Mouse (Mus musculus): ENCODE results near the gene Ifnar2.
"Not testable (repeated sequence)": the region's sequence is repeated elsewhere in the genome, so short reads cannot be mapped to it uniquely, and the experiment has no call there.

The Ifnar2 gene

GRCm38 (mm10) chr16:91427461-91427860 lies 54.9 kb downstream of the Ifnar2 start:
- no peak for DNase-seq (ENCODE audit: low read depth, low spot score)

GRCm38 (mm10) chr16:91428259-91428865 lies 55.8 kb downstream of the Ifnar2 start:
- no peak for DNase-seq (ENCODE audit: low read depth, low spot score)

- DNase-seq (ENCODE audit: low read depth, low spot score), result peak; percentile 49
These were observed 60.2 kb downstream of the Ifnar2 start for GRCm38 (mm10) chr16:91432720-91433328.

GRCm38 (mm10) chr16:91433329-91433933 lies 60.8 kb downstream of the Ifnar2 start:
- DNase-seq (ENCODE audit: low read depth, low spot score), result no peak

DNA sequence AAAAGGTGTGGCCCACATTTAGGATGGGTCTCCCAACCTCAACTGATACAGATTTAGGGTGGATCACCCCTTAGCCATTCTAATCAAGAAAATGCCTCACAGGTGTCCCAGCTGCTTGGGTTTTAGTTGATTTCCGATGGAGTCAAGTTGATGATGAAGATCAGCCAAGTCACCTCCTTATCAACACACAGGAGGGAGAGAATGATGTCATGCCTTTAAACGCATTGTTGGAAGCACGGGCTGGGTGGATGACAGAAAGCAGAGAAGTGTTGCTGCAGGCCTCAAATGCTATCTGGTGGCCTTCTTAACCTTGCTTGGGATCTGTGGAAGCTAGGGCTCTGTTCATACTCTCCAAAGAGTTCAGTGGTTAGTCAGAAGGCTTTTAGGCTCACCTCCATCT lies 61.5 kb downstream of the Ifnar2 start:
- DNase-seq (ENCODE audit: low read depth, low spot score), result no peak

GRCm38 (mm10) chr16:91438081-91438480 lies 65.5 kb downstream of the Ifnar2 start:
- no peak for DNase-seq (ENCODE audit: low read depth, low spot score)

DNA sequence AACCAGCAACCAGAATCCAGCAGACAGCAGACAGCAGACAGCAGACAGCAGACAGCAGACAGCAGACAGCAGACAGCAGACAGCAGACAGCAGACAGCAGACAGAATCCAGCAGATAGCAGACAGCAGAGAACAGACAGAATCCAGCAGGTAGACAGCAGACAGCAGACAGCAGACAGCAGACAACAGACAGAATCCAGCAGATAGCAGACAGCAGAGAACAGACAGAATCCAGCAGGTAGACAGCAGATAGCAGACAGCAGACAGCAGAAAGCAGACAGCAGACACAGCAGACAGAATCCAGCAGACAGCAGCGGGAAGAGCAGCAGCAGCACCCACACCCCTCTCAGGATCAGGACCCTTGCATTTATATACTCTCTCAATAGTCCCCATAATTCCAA lies 66.0 kb downstream of the Ifnar2 start:
- DNase-seq (ENCODE audit: low read depth, low spot score), result not testable (repeated sequence)

GRCm38 (mm10) chr16:91441366-91441765 lies 68.8 kb downstream of the Ifnar2 start:
- DNase-seq (ENCODE audit: low read depth, low spot score), result no peak

GRCm38 (mm10) chr16:91441811-91442240 lies 69.2 kb downstream of the Ifnar2 start:
- no peak for DNase-seq (ENCODE audit: low read depth, low spot score)

DNA sequence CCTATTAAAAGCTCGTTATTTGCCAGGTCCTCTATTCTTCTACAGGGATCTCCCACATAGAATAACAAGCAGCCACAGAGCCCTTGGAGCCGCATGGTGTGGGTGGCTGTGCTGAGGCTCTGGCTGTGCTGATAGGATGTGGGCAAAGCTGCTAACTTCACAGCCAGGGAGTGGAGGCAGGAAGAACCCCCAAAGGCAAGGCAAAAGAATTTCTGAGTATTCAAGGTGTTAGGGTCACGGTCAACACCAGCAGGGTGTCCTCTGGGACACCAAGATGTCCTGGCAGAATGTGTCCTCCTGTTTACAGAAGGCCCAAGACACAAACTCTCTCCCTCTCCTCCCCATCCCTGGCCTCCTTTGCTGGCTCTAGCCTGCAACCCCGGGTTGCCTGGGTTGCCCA lies 69.9 kb downstream of the Ifnar2 start:
- no peak for DNase-seq (ENCODE audit: low read depth, low spot score)

DNA sequence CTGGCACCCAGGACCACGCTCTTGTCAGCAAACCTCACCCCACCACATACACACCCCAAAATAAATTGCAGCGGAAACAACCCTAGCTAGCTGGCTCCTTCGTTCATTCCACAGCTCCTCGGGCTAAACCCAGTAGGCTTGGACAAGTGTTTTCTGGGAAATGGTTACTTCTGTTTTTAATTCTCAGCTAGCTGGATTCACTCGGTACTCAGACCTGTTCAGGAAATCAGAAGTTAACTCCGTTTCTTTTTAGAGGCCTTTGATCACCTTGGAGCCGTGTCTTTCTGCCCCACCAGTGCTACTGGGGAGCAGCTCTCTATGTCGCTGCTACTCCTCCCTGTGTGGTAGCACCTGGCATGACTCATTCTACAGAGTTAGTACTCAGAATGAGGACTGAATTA lies 70.6 kb downstream of the Ifnar2 start:
- DNase-seq (ENCODE audit: low read depth, low spot score), result no peak

- no peak for DNase-seq (ENCODE audit: low read depth, low spot score)
These were observed 72.3 kb downstream of the Ifnar2 start for GRCm38 (mm10) chr16:91444847-91445246.

GRCm38 (mm10) chr16:91445566-91445965 lies 73.0 kb downstream of the Ifnar2 start:
- no peak for DNase-seq (ENCODE audit: low read depth, low spot score)

DNA sequence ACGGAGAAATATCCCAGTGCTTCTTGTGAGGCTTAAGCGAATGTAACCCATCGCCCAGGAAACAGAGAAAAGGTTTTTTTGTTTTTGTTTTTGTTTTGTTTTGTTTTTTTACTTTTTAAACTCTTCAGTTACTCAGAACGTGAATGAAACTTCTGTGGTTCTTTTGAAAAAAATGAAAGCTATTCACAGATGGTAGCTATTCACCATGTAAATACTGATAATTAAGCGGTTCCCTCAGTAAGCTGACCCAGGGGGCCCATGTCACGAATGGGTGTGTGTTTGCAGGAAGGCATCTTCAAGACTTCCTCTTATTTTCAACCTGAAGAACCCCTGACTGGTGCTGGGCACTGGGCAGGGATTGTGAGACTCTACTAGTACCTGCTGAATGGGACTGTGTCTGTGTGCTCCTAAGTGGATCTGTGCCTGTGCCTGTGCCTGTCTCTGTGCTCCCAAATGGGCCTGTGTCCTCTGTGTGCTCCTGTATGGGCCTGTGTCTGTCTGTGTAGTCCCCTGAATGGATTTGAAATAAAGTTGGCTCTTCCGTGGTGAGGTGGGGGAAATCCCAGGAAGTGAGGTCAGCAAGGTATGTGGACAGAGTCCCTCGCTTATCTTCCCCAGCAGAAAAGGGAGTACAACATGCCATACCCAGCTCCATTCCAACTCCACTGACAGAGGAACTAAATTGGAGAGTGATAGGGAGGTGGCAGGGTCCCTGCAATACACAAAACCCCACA lies 74.4 kb downstream of the Ifnar2 start:
- no peak for DNase-seq (ENCODE audit: low read depth, low spot score)

- DNase-seq (ENCODE audit: low read depth, low spot score), result no peak
These were observed 74.9 kb downstream of the Ifnar2 start for GRCm38 (mm10) chr16:91447512-91447900.

DNA sequence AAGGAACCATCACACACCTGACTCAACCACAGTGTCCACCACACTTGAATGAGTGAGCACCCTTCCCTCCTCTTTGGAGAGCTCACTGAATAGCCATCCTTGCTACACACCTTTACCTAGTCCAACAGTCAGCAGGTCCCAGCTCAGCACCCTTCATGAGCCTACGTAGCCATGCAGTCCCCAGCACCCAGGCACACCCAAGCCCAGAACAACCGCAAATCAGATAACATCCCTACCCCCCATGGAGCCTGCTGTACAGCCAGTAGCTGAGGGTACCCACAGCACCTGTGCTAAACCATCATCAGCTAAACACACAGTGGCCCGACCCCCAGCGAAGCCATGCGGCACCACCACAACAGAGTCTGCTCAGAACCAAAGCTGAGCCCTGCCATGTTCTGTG lies 75.5 kb downstream of the Ifnar2 start:
- no peak for DNase-seq (ENCODE audit: low read depth, low spot score)

- DNase-seq (ENCODE audit: low read depth, low spot score), result no peak
These were observed 76.3 kb downstream of the Ifnar2 start for GRCm38 (mm10) chr16:91448895-91449294.

- DNase-seq (ENCODE audit: low read depth, low spot score), result no peak
These were observed 77.8 kb downstream of the Ifnar2 start for GRCm38 (mm10) chr16:91450137-91451064.

DNA sequence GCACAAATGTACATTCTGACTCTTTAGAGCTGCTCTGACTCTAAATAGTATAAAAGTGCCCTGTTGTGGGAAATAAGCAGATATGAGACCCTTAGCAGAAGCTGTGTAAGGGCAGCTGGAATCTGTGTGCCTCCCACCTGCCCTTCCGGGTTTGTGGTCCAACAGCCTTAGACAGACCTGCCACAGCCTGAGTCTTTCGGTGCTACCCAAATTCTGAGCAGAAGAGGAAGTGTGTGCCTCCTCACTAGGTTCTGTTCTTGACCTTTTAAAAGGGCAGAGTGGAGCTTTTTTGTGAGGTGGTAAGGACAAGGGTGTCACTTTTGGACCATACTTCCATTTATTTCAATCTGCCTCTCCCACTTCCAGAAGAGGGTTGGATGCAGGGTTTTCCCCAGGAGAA lies 79.4 kb downstream of the Ifnar2 start:
- DNase-seq (ENCODE audit: low read depth, low spot score), result no peak

DNA sequence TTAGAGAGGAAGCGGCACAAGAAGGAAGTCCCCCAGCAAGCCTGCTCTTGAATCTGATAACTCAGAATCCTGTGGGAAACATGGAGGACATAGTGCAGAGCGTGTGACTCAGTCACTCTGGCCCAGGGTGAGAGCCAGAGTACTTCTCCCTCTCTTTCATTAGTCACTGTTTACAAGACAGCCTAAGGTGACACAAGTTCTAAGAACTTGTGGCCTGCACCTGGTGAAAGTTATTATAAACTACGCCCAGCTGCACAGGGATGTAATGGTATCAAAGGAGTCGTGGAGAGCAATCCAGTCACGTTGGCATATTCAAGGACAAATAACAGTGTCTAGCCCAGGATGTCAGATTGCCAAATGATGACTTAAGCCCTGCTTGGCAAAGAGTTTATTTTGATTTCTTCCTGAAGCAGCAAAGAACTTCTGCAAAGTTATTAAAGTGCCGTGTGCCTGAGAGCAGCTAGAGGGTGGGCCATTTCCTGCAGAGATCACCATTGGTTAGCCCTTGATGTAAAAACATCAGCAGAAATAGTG lies 79.8 kb downstream of the Ifnar2 start:
- no peak for DNase-seq (ENCODE audit: low read depth, low spot score)

Data from ZHBTc4 (cell line).